Mouse (Mus musculus) mouse embryonic stem cell (cell line): Measurements from ENCODE around the gene Dpf3.

Source experiments
- in situ Hi-C, 2 experiments: fragments of 300-500 bp; cut with MboI; formaldehyde crosslinking; loops; 1 replicate in 1 of 2; 3 replicates in 1 of 2; pipeline ENCODE4 v1.14.3; 2019 to 2020; ENCODE audit warnings: low sequenced_read_pairs in 2 of 2, low pct_unique_long_range_greater_than_20kb in 1 of 2, mixed read lengths in 1 of 2; ENCODE audit not compliant: unreplicated experiment in 1 of 2

Gene Dpf3

DNA sequence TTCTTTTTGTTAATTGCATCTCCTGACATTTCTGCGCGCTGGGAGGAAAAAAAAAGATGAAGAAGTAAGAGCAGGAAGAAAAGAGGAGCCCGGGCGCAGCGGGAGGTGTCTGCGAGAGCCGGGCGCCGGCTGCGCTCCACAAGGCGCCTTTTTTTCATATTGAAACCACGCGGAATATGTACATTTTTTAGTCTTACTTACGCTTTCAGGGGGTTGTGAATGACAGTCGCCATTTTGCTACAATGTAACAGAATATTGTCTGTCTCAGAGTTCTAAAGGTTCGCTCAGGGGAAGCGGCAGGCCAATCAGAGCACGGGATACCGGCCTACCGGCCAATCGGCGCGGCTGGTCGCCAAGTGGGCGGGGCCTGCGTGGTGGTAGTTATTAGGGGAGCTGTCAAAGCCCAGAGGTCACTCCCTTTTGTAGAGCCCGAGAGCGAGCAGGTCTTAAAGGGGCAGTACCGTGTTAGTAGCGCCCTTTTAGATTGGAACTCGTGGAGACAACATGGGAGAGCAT is at the start of gene Dpf3:
Gene Dpf3 (minus strand): TSS at position 241 of the 516 bp plus-strand sequence.
- in situ Hi-C loops = no loop called here

GRCm38 (mm10) chr12:83536039-83536438 is 48.5 kb upstream of the Dpf3 start:
- in situ Hi-C loops = no loop called here

DNA sequence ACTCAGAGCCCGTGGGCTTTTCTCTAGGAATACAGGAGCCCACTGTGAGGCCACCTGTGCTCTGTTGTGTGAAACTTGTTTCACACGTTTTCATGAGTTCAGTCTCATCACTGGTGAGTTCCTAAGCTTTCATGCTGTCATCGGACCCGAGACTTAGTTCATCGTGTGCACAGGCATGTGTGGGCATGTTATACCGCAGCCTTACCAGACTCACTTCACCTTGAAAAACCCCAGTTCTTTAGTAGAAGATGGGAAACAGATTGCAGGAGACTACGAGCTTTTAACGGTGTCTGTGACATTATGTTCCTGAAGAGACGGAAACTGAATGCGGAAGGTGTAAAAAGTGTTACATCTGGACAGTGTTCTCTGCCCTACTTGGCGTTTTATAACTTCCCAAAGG is 47.9 kb upstream of the Dpf3 start:
- in situ Hi-C loops = no loop called here

GRCm38 (mm10) chr12:83534190-83534589 is 46.7 kb upstream of the Dpf3 start:
- in situ Hi-C loops = no loop called here

DNA sequence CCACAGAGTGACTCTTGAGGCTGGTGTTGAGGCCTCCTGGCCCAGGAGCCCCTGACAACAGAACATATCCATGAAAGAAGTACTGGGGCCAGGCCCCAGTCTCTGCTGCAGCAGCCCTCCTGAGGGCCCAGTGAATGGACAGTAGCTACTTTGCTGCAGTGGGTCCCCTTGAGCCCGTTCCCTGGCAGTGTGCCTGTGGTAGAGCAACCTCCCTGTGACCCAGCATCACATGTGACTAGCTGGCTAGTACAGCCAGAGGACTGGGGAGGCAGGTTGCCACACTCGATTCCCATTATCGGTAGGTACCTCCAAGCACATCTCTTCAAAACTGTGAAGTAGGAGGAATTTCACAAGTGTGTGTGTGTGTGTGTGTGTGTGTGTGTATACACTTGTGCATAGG is 45.5 kb upstream of the Dpf3 start:
- in situ Hi-C loops = no loop called here

GRCm38 (mm10) chr12:83531992-83532391 is 44.5 kb upstream of the Dpf3 start:
- in situ Hi-C loops = no loop called here

GRCm38 (mm10) chr12:83528665-83529064 is 41.1 kb upstream of the Dpf3 start:
- in situ Hi-C loops = no loop called here

DNA sequence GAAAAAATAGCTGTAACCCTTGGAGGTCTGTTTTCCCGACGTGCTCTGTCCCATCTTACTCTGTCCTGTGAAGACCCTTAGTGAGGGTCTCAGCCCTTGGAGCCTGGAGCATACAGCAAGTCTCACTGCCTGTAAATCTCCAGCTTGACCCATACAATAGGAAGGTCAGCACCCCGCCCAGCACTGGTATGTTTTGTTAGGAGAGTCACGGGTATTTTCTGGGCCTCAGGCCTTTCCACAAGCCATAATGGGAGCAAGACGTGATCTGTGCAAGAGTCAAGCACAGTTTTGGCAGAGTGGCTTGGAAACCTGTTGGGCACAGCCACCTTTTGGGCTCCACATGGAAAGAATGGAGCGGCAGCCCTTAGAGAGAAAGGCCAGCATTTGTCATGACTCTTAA is 40.3 kb upstream of the Dpf3 start:
- in situ Hi-C loops = no loop called here

DNA sequence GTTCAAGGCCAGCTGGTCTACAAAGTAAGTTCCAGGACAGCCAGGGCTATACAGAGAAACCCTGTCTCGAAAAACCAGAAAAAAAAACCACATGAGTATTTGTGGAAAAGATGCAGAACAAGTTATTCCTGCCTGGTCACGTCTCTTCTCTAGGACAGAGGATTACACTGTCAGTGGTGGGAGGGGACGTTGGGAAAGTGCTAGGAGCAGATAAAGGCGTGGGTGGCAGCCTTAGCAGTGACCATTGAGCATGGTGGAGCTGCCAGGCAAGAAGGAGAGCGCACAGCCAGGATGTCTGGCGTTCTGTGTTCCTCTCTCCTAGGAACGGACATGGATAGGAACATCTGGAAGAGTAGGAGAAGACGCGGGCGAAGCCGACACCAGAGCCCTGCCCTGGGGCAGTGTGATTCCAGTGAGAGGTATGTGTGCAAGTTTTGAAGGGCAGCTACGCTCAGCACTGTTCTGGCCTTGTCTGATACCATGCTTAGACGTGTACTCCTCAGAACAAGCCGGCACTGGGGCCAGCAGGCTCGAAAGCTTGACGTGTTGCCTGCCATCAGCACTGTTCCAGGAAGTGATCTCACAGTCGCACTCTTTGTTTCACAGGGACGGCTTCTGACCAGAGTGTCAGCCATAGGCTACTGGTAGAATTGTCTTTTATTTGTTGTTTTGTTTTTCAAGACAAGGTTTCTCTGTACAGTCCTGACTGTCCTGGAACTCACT is 38.5 kb upstream of the Dpf3 start:
- in situ Hi-C loops = no loop called here

- in situ Hi-C loops = no loop called here
Observed at GRCm38 (mm10) chr12:83524329-83524728, 36.8 kb upstream of the Dpf3 start.

DNA sequence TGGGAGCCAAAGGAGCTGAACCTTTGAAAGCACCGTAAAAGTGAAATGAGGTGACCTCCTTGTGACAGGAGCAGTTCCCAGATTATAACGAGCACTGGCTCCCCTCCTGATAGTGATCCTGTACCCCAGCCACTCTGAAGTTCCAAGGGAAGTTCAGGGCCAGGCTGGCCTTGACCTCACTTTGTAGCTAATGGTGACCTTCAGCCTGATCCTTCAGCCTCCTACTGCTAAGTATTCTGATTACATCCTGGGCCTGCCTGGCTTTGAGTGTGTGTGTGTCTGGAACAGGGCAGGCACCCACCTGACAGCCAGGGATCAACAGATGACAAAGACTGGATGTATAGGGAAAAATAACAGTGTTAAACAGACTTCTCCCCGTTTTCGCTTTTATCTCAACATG is 36.4 kb upstream of the Dpf3 start:
- in situ Hi-C loops = no loop called here

DNA sequence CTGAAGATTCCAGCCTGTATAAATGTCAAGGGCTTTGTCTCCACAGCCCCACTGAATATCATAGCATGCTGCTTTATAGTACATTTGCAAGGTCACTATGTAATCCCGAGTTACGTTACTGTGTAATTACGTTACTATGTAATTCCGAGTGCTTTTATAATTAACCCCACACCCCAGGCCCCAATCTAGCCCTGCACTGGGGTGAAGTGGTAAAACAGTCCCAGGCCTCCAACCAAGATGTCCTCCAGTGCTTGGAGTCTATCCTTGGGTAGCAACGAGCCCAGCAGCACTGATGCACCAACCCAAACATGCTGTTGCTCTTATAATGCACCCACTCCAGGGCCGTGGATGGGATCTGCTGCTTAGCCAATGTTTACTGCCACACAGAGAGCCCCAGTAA is 35.5 kb upstream of the Dpf3 start:
- in situ Hi-C loops = no loop called here

- in situ Hi-C loops = no loop called here
Observed at GRCm38 (mm10) chr12:83521083-83521482, 33.6 kb upstream of the Dpf3 start.

DNA sequence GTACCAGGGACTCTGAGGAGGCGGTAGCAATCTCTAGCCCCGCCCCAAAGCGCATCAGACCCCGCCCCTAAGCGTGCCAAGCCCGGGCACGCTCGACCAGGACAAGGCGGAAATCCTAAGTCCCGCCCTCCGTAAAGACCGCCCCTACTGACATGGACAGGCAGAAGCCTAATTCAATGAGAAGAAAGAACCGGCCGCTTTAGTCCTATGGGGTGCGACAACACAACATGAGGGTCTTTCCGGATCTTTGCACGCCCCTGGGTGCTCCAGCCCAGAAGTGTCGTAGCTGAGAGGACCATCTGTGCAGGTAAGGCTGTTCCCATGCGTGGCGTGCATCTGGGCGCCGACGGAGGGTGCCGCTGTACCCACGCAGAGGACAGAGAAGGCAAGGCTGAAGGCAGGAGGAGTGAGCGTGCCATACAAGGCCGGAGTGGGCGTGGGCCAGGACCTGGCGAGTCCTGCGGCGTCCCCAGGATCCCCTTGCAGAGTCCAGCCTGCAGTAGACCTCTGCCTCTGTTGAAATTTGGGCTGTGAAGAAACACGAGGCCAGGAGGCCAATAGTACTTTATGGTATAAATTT is 32.9 kb upstream of the Dpf3 start, which contains the start of gene Dcaf4:
Gene Dcaf4 (plus strand): TSS at position 156 of the 580 bp plus-strand sequence.
- in situ Hi-C loops = no loop called here

- in situ Hi-C loops = no loop called here
Observed at GRCm38 (mm10) chr12:83517580-83517979, 30.1 kb upstream of the Dpf3 start.

DNA sequence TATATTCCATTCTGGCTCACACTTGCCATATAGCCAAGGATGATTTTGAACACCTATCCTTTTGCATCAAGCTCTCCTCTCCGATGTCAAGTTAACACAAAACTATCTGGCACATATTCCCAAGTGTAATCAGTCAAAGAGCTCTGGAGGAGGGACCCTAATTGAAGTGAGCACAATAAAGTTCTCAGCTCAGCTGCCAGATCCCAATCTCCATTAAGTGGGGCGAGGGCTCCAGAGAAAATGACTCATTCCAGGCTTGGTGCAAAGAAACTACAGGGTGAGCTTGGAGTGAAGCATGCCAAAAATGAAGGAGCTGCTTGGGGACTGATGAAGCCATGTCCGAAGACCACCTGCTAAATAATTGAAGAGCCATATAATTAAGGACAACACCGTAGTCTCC is 26.7 kb upstream of the Dpf3 start:
- in situ Hi-C loops = no loop called here

- in situ Hi-C loops = no loop called here
Observed at GRCm38 (mm10) chr12:83513185-83513584, 25.7 kb upstream of the Dpf3 start.

DNA sequence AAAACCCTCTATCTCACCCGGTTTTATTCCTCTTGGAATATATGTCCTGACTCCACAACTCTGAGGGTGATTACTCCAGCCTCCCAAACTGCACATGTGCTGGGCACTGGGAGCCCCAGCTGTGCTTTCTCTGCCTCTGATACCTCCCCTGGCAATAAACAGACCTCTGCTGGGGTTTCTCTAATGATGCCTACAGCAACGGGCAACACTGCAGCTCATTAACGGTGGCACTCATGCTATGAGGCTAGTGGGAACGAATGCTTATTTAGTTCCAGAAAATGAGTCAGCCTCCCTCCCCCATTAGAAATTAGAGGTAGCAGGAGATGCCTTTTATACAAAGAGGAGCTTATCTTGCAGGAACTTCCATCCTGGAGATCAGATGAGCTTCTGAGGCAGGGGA is 25.3 kb upstream of the Dpf3 start:
- in situ Hi-C loops = no loop called here

DNA sequence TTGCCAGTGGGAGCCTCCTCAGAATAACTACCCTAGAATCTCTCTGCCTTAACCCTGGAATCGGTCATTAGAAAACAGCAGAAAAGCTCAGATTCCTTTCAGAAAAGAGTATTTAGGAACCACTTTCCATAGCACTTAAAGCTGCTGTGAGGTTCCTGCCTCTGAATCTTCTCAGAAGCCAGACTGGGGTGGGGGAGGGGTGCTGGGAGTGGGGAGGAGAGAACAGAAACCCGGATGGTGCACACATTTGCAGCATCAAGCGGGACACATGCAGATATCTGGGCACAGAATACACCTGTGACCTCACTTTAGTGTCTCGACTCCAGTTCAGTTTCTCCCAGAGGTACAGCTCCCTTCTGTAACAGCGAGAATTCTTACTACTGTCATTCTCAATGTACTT is 23.1 kb upstream of the Dpf3 start:
- in situ Hi-C loops = no loop called here

DNA sequence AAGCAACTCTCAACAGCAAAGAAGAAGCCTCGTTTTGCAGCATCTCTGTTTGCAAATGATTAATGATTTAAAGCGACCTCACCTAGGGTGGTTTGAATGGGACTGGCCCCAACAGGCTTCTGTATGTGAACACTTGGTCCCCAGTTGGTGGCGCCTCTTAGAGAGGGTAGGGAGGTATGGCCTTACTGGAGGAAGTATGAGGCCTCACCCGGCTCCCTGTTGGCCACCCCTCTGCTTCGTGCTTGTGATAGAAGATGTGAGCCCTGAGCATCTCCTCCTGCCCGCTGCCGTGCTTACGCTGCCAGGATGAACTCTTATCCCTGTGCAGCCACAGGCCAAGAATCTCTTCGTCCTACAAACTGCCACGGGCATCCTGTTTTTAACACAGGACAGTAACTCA is 19.0 kb upstream of the Dpf3 start:
- in situ Hi-C loops = no loop called here
